ENCODE assay signal across 14 mouse cellular contexts in genomic region chr12:11226529-11227268, GRCm38 (mm10). TPM values are rescaled to one million over a fixed set of nuclear protein-coding genes. Genes with fewer than 3 reads are reported as not detected.
DNase-seq lines count a peak whose midpoint lies in the region; ATAC-seq lines count a peak whose summit lies in the region.
"Had no signal": no experiment of that assay in that cellular context is flagged by ENCODE, and none has a peak within 500 bp of the region (broad histone marks: within the 10 kb centered on the region; RNA-seq: fewer than 3 reads in every experiment).

No protein-coding gene starts in this region.

- peaks cover 18% of the 10 kb centered on the region for H3K4me1 ChIP-seq in heart, embryonic 10.5 days
- H3K4me1 ChIP-seq in heart, embryonic 13.5 days: peaks cover 53% of the 10 kb centered on the region

- no peak overlapping the region for H3K27ac ChIP-seq in heart, embryonic 10.5 days
- H3K27ac ChIP-seq in heart, embryonic 13.5 days (replicated peaks): peak overlapping the region; percentile 26; the same call in 1 of the 2 replicates
- H3K27ac ChIP-seq: hindbrain, embryonic 12.5 days had no signal

- 67% methylated on average over 5 of the region's 5 CpGs for WGBS in heart, embryonic 10.5 days
- 51% methylated on average over 5 of the region's 5 CpGs for WGBS in heart, embryonic 13.5 days

- ATAC-seq in heart, embryonic 13.5 days (ENCODE audit: extremely low read depth, insufficient number of reproducible peaks, low FRiP score, low TSS enrichment): no peak
- no peak for ATAC-seq in granulocyte monocyte progenitor cell, adult 5-6 weeks (replicated peaks; ENCODE audit: poor library complexity, severe bottlenecking)
- ATAC-seq: forebrain, postnatal 0 days had no signal

- H3K27me3 ChIP-seq in heart, embryonic 10.5 days (ENCODE audit: insufficient read depth, poor library complexity, severe bottlenecking): no peaks in the 10 kb centered on the region
- H3K27me3 ChIP-seq in heart, embryonic 13.5 days (replicated peaks): no peaks in the 10 kb centered on the region
- H3K27me3 ChIP-seq: hindbrain, embryonic 12.5 days had no signal

- no peaks in the 10 kb centered on the region for H3K36me3 ChIP-seq in heart, embryonic 10.5 days
- H3K36me3 ChIP-seq in heart, embryonic 13.5 days: no peaks in the 10 kb centered on the region
- H3K36me3 ChIP-seq: hindbrain, embryonic 12.5 days had no signal

- peak; percentile 42 to 72 for DNase-seq in heart, adult 18-20 months
- no peak for DNase-seq in heart, embryonic 10.5 days (ENCODE audit: low spot score)
- DNase-seq in adipocyte (ENCODE audit: low spot score): peak; percentile 18
- DNase-seq in kidney, postnatal 4 days: peak; percentile 9 to 44
- DNase-seq in spleen, postnatal 14 days (ENCODE audit: low spot score in 2 of 2): no peak
- DNase-seq: cerebellum, postnatal 25 days; forebrain, postnatal 0 days; spleen, adult 18-20 months had no signal

- no peak overlapping the region for H3K4me3 ChIP-seq in heart, embryonic 10.5 days
- no peak overlapping the region for H3K4me3 ChIP-seq in heart, embryonic 13.5 days
- H3K4me3 ChIP-seq: hindbrain, embryonic 12.5 days had no signal

- no peak overlapping the region for H3K4me2 ChIP-seq in heart, embryonic 13.5 days
- H3K4me2 ChIP-seq: hindbrain, embryonic 12.5 days had no signal

- no peaks in the 10 kb centered on the region for H3K9me3 ChIP-seq in heart, embryonic 10.5 days
- H3K9me3 ChIP-seq in heart, embryonic 13.5 days: no peaks in the 10 kb centered on the region
- H3K9me3 ChIP-seq: hindbrain, embryonic 12.5 days had no signal

- H3K9ac ChIP-seq in heart, embryonic 13.5 days: no peak overlapping the region
- H3K9ac ChIP-seq: forebrain, postnatal 0 days; hindbrain, embryonic 12.5 days had no signal

RNA-seq across cellular contexts. Expression of gene Msgn1, which starts 17.9 kb away (rescaled TPM):
- total RNA-seq in heart, adult 18-20 months (2021): not detected
- polyA plus RNA-seq in heart, embryonic 10.5 days (2016; fragmentation: Nextera tagmentation; extraction: Ambion mirVana): not detected in 2 replicates
- not detected in 2 replicates for polyA plus RNA-seq in heart, embryonic 13.5 days (2015; fragmentation: Nextera tagmentation; extraction: Ambion mirVana)
- total RNA-seq in granulocyte monocyte progenitor cell, adult 5-6 weeks (2014; fragmentation: Nextera tagmentation): not detected in 2 replicates
- total RNA-seq in granulocyte monocyte progenitor cell, adult 5-6 weeks (2017): not detected in 2 replicates
- total RNA-seq: forebrain, postnatal 0 days; layer of hippocampus, adult 8-10 months; left cerebral cortex, postnatal 36 days had no signal
- polyA plus RNA-seq: brain, embryonic 14.5 days; forebrain, postnatal 0 days; hindbrain, embryonic 12.5 days had no signal

RNA-seq across cellular contexts. Expression of gene Gen1, which starts 38.9 kb away (rescaled TPM):
- total RNA-seq in heart, adult 18-20 months (2021): 1 to 10 TPM; 1.1 to 1.3 TPM
- polyA plus RNA-seq in heart, embryonic 10.5 days (2016; fragmentation: Nextera tagmentation; extraction: Ambion mirVana): 11.0 and 13.5 TPM in 2 replicates
- polyA plus RNA-seq in heart, embryonic 13.5 days (2015; fragmentation: Nextera tagmentation; extraction: Ambion mirVana): 6.8 and 7.2 TPM in 2 replicates
- 10.7 and 13.0 TPM in 2 replicates for total RNA-seq in granulocyte monocyte progenitor cell, adult 5-6 weeks (2014; fragmentation: Nextera tagmentation)
- total RNA-seq in granulocyte monocyte progenitor cell, adult 5-6 weeks (2017): 20.8 and 20.9 TPM in 2 replicates

RNA-seq across cellular contexts. Expression of gene Smc6, which starts 39.0 kb away (rescaled TPM):
- total RNA-seq in heart, adult 18-20 months (2021): 10 to 100 TPM; 39.0 to 50.7 TPM
- polyA plus RNA-seq in heart, embryonic 10.5 days (2016; fragmentation: Nextera tagmentation; extraction: Ambion mirVana): 112 and 114 TPM in 2 replicates
- polyA plus RNA-seq in heart, embryonic 13.5 days (2015; fragmentation: Nextera tagmentation; extraction: Ambion mirVana): 112 and 128 TPM in 2 replicates
- 72.0 and 77.1 TPM in 2 replicates for total RNA-seq in granulocyte monocyte progenitor cell, adult 5-6 weeks (2014; fragmentation: Nextera tagmentation)
- total RNA-seq in granulocyte monocyte progenitor cell, adult 5-6 weeks (2017): 91.5 and 124 TPM in 2 replicates

Comparison
In these comparisons a context has a peak if more than half of its experiments do, and no peak if none do; other contexts are left out.
1. DNase-seq: peak in heart, adult 18-20 months (2 of 2), adipocyte (single experiment) and kidney, postnatal 4 days (2 of 2); none in heart, embryonic 10.5 days (single experiment) and spleen, postnatal 14 days (0 of 2).
2. RNA of gene Gen1, which starts 38.9 kb away (total RNA-seq): 10.7 to 20.9 TPM in granulocyte monocyte progenitor cell, adult 5-6 weeks; 1.1 to 1.3 TPM in heart, adult 18-20 months; every median in the first group is over 4 times any median in the second.